In the genomic region with DNA sequence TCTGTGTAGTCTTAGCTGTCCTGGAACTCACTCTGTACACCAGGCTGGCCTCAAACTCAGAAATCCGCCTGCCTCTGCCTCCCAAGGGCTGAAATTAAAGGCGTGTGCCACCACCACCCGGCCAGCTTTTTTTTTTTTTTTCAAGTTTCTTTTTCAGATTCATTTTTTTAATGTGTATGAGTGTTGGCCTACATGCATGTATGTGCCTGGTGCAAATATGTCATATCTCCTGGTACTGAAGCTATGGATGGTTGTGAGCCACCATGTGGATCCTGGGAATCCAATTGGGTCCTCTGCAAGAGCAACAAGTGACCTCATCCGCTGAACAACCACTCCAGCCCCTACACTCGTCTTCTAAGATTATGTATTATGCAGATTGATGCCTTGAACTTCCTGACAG, we compare ENCODE assay signal across 29 mouse cellular contexts. TPM values are rescaled to one million over a fixed set of nuclear protein-coding genes. Genes with fewer than 3 reads are reported as not detected.
DNase-seq lines count a peak whose midpoint lies in the region; ATAC-seq and TF ChIP-seq lines count a peak whose summit lies in the region.
"Had no signal": no experiment of that assay in that cellular context is flagged by ENCODE, and none has a peak within 500 bp of the region (broad histone marks: within the 10 kb centered on the region; RNA-seq: fewer than 3 reads in every experiment).

No protein-coding gene starts in this region.

- 78% methylated on average over 5 of the region's 5 CpGs for WGBS in intestine, embryonic 15.5 days
- WGBS in intestine, postnatal 0 days = 69% methylated on average over 5 of the region's 5 CpGs
- 87% methylated on average over 5 of the region's 5 CpGs for WGBS in hindbrain, embryonic 16.5 days

- H3K4me3 ChIP-seq in intestine, embryonic 15.5 days (replicated peaks) = no peak overlapping the region
- no peak overlapping the region for H3K4me3 ChIP-seq in intestine, postnatal 0 days (ENCODE audit: low read depth, low read length)
- no peak overlapping the region for H3K4me3 ChIP-seq in ES-Bruce4 (ENCODE audit: low read depth, low read length)
- no peak overlapping the region for H3K4me3 ChIP-seq in hindbrain, embryonic 16.5 days (ENCODE audit: low read length)
- H3K4me3 ChIP-seq: embryonic facial prominence, embryonic 10.5 days; embryonic facial prominence, embryonic 13.5 days; erythroblast, embryonic 14.5 days; forebrain, embryonic 12.5 days; forebrain, embryonic 15.5 days; heart, adult 2 months; heart, embryonic 10.5 days; heart, embryonic 13.5 days; hindbrain, embryonic 12.5 days; hindbrain, embryonic 15.5 days had no signal

- no peaks in the 10 kb centered on the region for H3K9me3 ChIP-seq in intestine, embryonic 15.5 days
- no peaks in the 10 kb centered on the region for H3K9me3 ChIP-seq in intestine, postnatal 0 days (ENCODE audit: control insufficient read depth)
- no peaks in the 10 kb centered on the region for H3K9me3 ChIP-seq in ES-Bruce4 (replicated peaks; ENCODE audit: control insufficient read depth, insufficient read depth, low read length, poor library complexity, severe bottlenecking)
- no peaks in the 10 kb centered on the region for H3K9me3 ChIP-seq in hindbrain, embryonic 16.5 days (ENCODE audit: control insufficient read depth, low read length)
- H3K9me3 ChIP-seq: embryonic facial prominence, embryonic 10.5 days; embryonic facial prominence, embryonic 13.5 days; forebrain, embryonic 12.5 days; forebrain, embryonic 15.5 days; G1E; heart, embryonic 10.5 days; heart, embryonic 13.5 days; hindbrain, embryonic 12.5 days; hindbrain, embryonic 15.5 days had no signal

- no peak overlapping the region for H3K4me2 ChIP-seq in intestine, embryonic 15.5 days (replicated peaks)
- no peak overlapping the region; the same call in 1 of the 2 replicates for H3K4me2 ChIP-seq in intestine, postnatal 0 days (replicated peaks; ENCODE audit: low read depth)
- H3K4me2 ChIP-seq in hindbrain, embryonic 16.5 days (ENCODE audit: low read length) = no peak overlapping the region
- H3K4me2 ChIP-seq: embryonic facial prominence, embryonic 13.5 days; forebrain, embryonic 12.5 days; forebrain, embryonic 15.5 days; heart, embryonic 13.5 days; hindbrain, embryonic 12.5 days; hindbrain, embryonic 15.5 days had no signal

- H3K9ac ChIP-seq in intestine, embryonic 15.5 days = no peak overlapping the region
- H3K9ac ChIP-seq in intestine, postnatal 0 days (ENCODE audit: low read depth, low read length) = no peak overlapping the region
- H3K9ac ChIP-seq in ES-Bruce4 (ENCODE audit: low read depth, poor library complexity, severe bottlenecking) = no peak overlapping the region
- no peak overlapping the region for H3K9ac ChIP-seq in hindbrain, embryonic 16.5 days (ENCODE audit: low read depth, low read length)
- H3K9ac ChIP-seq: embryonic facial prominence, embryonic 13.5 days; forebrain, embryonic 12.5 days; forebrain, embryonic 15.5 days; hindbrain, embryonic 12.5 days; hindbrain, embryonic 15.5 days had no signal

- peaks cover 45% of the 10 kb centered on the region for H3K4me1 ChIP-seq in intestine, embryonic 15.5 days (replicated peaks)
- 0 out of 2 replicates have a peak, but pooled peaks cover 11% of the 10 kb centered on the region for H3K4me1 ChIP-seq in intestine, postnatal 0 days (replicated peaks; ENCODE audit: control insufficient read depth, insufficient read depth, low read length)
- H3K4me1 ChIP-seq in ES-Bruce4 (ENCODE audit: control insufficient read depth, insufficient read depth, low read length) = peaks cover 8% of the 10 kb centered on the region
- H3K4me1 ChIP-seq in hindbrain, embryonic 16.5 days (ENCODE audit: control insufficient read depth, insufficient read depth, low read depth, low read length) = peaks cover 18% of the 10 kb centered on the region

- peak overlapping the region; percentile 88; the same call in 1 of the 2 replicates for H3K27ac ChIP-seq in intestine, embryonic 15.5 days
- H3K27ac ChIP-seq in intestine, postnatal 0 days (ENCODE audit: low read depth, low read length) = no peak overlapping the region; the same call in 1 of the 2 replicates
- H3K27ac ChIP-seq in ES-Bruce4 (ENCODE audit: insufficient read depth, low read length) = peak overlapping the region; percentile 57
- H3K27ac ChIP-seq in hindbrain, embryonic 16.5 days (ENCODE audit: low read depth, low read length) = no peak overlapping the region
- H3K27ac ChIP-seq: embryonic facial prominence, embryonic 10.5 days; embryonic facial prominence, embryonic 13.5 days; forebrain, embryonic 12.5 days; forebrain, embryonic 15.5 days; heart, embryonic 10.5 days; heart, embryonic 13.5 days; hindbrain, embryonic 12.5 days had no signal

- no peak for ATAC-seq in intestine, embryonic 15.5 days
- ATAC-seq in intestine, postnatal 0 days = no peak
- no peak for ATAC-seq in hindbrain, embryonic 16.5 days
- ATAC-seq: forebrain, embryonic 15.5 days; inflammation-experienced regulatory T-cells, adult 6 months had no signal

- no peaks in the 10 kb centered on the region for H3K27me3 ChIP-seq in intestine, embryonic 15.5 days (replicated peaks)
- H3K27me3 ChIP-seq in intestine, postnatal 0 days (replicated peaks; ENCODE audit: control insufficient read depth, insufficient read depth, low read length) = no peaks in the 10 kb centered on the region
- H3K27me3 ChIP-seq in ES-Bruce4 (ENCODE audit: control insufficient read depth, insufficient read depth, low read length, poor library complexity, severe bottlenecking) = no peaks in the 10 kb centered on the region
- H3K27me3 ChIP-seq in hindbrain, embryonic 16.5 days (replicated peaks; ENCODE audit: control insufficient read depth, insufficient read depth, low read length) = no peaks in the 10 kb centered on the region; the same call in 1 of the 2 replicates

- no peak for TF ChIP-seq CTCF in intestine, postnatal 0 days (IDR thresholded peaks at IDR 0.05; ENCODE audit: low read depth)
- no peak for TF ChIP-seq CTCF in ES-Bruce4 (IDR thresholded peaks at IDR 0.05; ENCODE audit: low read depth, low read length)

- peak; percentile 44 for DNase-seq in induced T-regulatory cell, adult 2 months (ENCODE audit: low read depth)
- no peak for DNase-seq in neural tube, embryonic 10.5 days (ENCODE audit: extremely low spot score, low spot score)
- no peak for DNase-seq in natural killer cell, adult 2 months (ENCODE audit: low spot score in 2 of 2)
- DNase-seq: adrenal gland, adult 2 months; adrenal gland, postnatal 14 days; cerebellum, adult 11 months; cerebellum, postnatal 10 days; cerebellum, postnatal 36 days; embryo, embryonic 11 days; gastrocnemius, postnatal 36 days had no signal

- no peaks in the 10 kb centered on the region for H3K36me3 ChIP-seq in intestine, embryonic 15.5 days
- H3K36me3 ChIP-seq in intestine, postnatal 0 days (ENCODE audit: control insufficient read depth, insufficient read depth) = no peaks in the 10 kb centered on the region
- no peaks in the 10 kb centered on the region; the same call in 1 of the 2 replicates for H3K36me3 ChIP-seq in ES-Bruce4 (ENCODE audit: control insufficient read depth, insufficient read depth, low read length, poor library complexity, severe bottlenecking)
- H3K36me3 ChIP-seq in hindbrain, embryonic 16.5 days (ENCODE audit: control insufficient read depth, insufficient read depth, low read length) = no peaks in the 10 kb centered on the region
- H3K36me3 ChIP-seq: embryonic facial prominence, embryonic 10.5 days; embryonic facial prominence, embryonic 13.5 days; forebrain, embryonic 12.5 days; forebrain, embryonic 15.5 days; G1E; heart, embryonic 10.5 days; heart, embryonic 13.5 days; hindbrain, embryonic 12.5 days; hindbrain, embryonic 15.5 days had no signal

- no peak for TF ChIP-seq POLR2A in ES-Bruce4 (IDR thresholded peaks at IDR 0.05; ENCODE audit: insufficient read depth, low read length)

- TF ChIP-seq EP300 in ES-Bruce4 (IDR thresholded peaks at IDR 0.05; ENCODE audit: insufficient read depth, low read depth, low read length) = no peak

RNA-seq across cellular contexts. Expression of gene Hook2, which starts 3.0 kb away (rescaled TPM):
- 68.7 and 75.8 TPM in 2 replicates for polyA plus RNA-seq in intestine, embryonic 15.5 days (2015; fragmentation: Nextera tagmentation; extraction: Ambion mirVana)
- 68.6 and 75.4 TPM in 2 replicates for polyA plus RNA-seq in intestine, postnatal 0 days (2015; fragmentation: Nextera tagmentation; extraction: Ambion mirVana)
- polyA plus RNA-seq in ES-Bruce4 (2011; ENCODE audit: insufficient read depth, insufficient read length, low read depth, missing spikeins) = 41.5 and 41.8 TPM in 2 replicates
- 37.9 and 39.6 TPM in 2 replicates for polyA plus RNA-seq in hindbrain, embryonic 16.5 days (2015; fragmentation: Nextera tagmentation; extraction: Ambion mirVana)

RNA-seq across cellular contexts. Expression of gene Junb, which starts 8.9 kb away (rescaled TPM):
- 28.4 and 30.7 TPM in 2 replicates for polyA plus RNA-seq in intestine, embryonic 15.5 days (2015; fragmentation: Nextera tagmentation; extraction: Ambion mirVana)
- polyA plus RNA-seq in intestine, postnatal 0 days (2015; fragmentation: Nextera tagmentation; extraction: Ambion mirVana) = 42.8 and 47.6 TPM in 2 replicates
- 19.0 and 20.4 TPM in 2 replicates for polyA plus RNA-seq in ES-Bruce4 (2011; ENCODE audit: insufficient read depth, insufficient read length, low read depth, missing spikeins)
- 4.3 and 5.3 TPM in 2 replicates for polyA plus RNA-seq in hindbrain, embryonic 16.5 days (2015; fragmentation: Nextera tagmentation; extraction: Ambion mirVana)

RNA-seq across cellular contexts. Expression of gene Rnaseh2a, which starts 17.8 kb away (rescaled TPM):
- 116 and 117 TPM in 2 replicates for polyA plus RNA-seq in intestine, embryonic 15.5 days (2015; fragmentation: Nextera tagmentation; extraction: Ambion mirVana)
- 53.2 and 57.6 TPM in 2 replicates for polyA plus RNA-seq in intestine, postnatal 0 days (2015; fragmentation: Nextera tagmentation; extraction: Ambion mirVana)
- 79.2 and 88.1 TPM in 2 replicates for polyA plus RNA-seq in ES-Bruce4 (2011; ENCODE audit: insufficient read depth, insufficient read length, low read depth, missing spikeins)
- 55.8 and 57.5 TPM in 2 replicates for polyA plus RNA-seq in hindbrain, embryonic 16.5 days (2015; fragmentation: Nextera tagmentation; extraction: Ambion mirVana)

RNA-seq across cellular contexts. Expression of gene Prdx2, which starts 18.0 kb away (rescaled TPM):
- polyA plus RNA-seq in intestine, embryonic 15.5 days (2015; fragmentation: Nextera tagmentation; extraction: Ambion mirVana) = 581 and 615 TPM in 2 replicates
- 313 and 319 TPM in 2 replicates for polyA plus RNA-seq in intestine, postnatal 0 days (2015; fragmentation: Nextera tagmentation; extraction: Ambion mirVana)
- polyA plus RNA-seq in ES-Bruce4 (2011; ENCODE audit: insufficient read depth, insufficient read length, low read depth, missing spikeins) = 226 and 237 TPM in 2 replicates
- polyA plus RNA-seq in hindbrain, embryonic 16.5 days (2015; fragmentation: Nextera tagmentation; extraction: Ambion mirVana) = 1,040 and 1,063 TPM in 2 replicates

RNA-seq across cellular contexts. Expression of gene Gm49661, which starts 18.2 kb away (rescaled TPM):
- not detected in 2 replicates for polyA plus RNA-seq in intestine, embryonic 15.5 days (2015; fragmentation: Nextera tagmentation; extraction: Ambion mirVana)
- 1.3 and 2.1 TPM in 2 replicates for polyA plus RNA-seq in intestine, postnatal 0 days (2015; fragmentation: Nextera tagmentation; extraction: Ambion mirVana)
- polyA plus RNA-seq in ES-Bruce4 (2011; ENCODE audit: insufficient read depth, insufficient read length, low read depth, missing spikeins) = 4.9 TPM in 1 of 2 replicates, not detected in the other
- polyA plus RNA-seq in hindbrain, embryonic 16.5 days (2015; fragmentation: Nextera tagmentation; extraction: Ambion mirVana) = not detected in 2 replicates
- polyA plus RNA-seq: adrenal gland, adult 2 months; cerebellum, adult 2 months; cortical plate, adult 2 months; embryonic facial prominence, embryonic 10.5 days; embryonic facial prominence, embryonic 13.5 days; erythroblast, embryonic 14.5 days; forebrain, embryonic 12.5 days; forebrain, embryonic 15.5 days; G1E; heart, adult 2 months; heart, embryonic 10.5 days; heart, embryonic 13.5 days; heart, embryonic 16.5 days; hindbrain, embryonic 12.5 days; hindbrain, embryonic 15.5 days; inflammation-experienced regulatory T-cells, adult 6 months had no signal

Comparison
In these comparisons a context has a peak if more than half of its experiments do, and no peak if none do; other contexts are left out.
1. H3K27ac ChIP-seq: peak in intestine, embryonic 15.5 days (single experiment) and ES-Bruce4 (single experiment); none in intestine, postnatal 0 days (single experiment) and hindbrain, embryonic 16.5 days (single experiment).